Mouse (Mus musculus) brain, embryonic 14.5 days (tissue): ENCODE measurements around the gene Srp68.

Source experiments
- CTCF ChIP-seq: fragments of 200-500 bp; IDR thresholded peaks from 2 replicates; pipeline ENCODE4 v1.5.1; 2012; ENCODE audit warnings: inconsistent platforms, mild to moderate bottlenecking, moderate library complexity, borderline replicate concordance; ENCODE audit not compliant: insufficient read depth, insufficient read length; ENCODE audit errors: extremely low read depth
- POLR2A ChIP-seq: fragments of 200-500 bp; IDR thresholded peaks from 2 replicates; pipeline ENCODE4 v1.6.1; 2012; ENCODE audit warnings: mild to moderate bottlenecking, inconsistent platforms, borderline replicate concordance; ENCODE audit not compliant: poor library complexity, insufficient read depth, insufficient read length, severe bottlenecking; ENCODE audit errors: extremely low read depth

- TF ChIP-seq POLR2A (no peak), CTCF (no peak)
Measured at GRCm38 (mm10) chr11:116296191-116296734, 22.2 kb upstream of the Srp68 start.
